Mouse (Mus musculus): Measurements from ENCODE around the gene Ccm2l. TPM values are rescaled to one million over a fixed set of nuclear protein-coding genes. Genes with fewer than 3 reads are reported as not detected.

Gene Ccm2l
- polyA plus RNA-seq, 1 experiment = not detected

DNA sequence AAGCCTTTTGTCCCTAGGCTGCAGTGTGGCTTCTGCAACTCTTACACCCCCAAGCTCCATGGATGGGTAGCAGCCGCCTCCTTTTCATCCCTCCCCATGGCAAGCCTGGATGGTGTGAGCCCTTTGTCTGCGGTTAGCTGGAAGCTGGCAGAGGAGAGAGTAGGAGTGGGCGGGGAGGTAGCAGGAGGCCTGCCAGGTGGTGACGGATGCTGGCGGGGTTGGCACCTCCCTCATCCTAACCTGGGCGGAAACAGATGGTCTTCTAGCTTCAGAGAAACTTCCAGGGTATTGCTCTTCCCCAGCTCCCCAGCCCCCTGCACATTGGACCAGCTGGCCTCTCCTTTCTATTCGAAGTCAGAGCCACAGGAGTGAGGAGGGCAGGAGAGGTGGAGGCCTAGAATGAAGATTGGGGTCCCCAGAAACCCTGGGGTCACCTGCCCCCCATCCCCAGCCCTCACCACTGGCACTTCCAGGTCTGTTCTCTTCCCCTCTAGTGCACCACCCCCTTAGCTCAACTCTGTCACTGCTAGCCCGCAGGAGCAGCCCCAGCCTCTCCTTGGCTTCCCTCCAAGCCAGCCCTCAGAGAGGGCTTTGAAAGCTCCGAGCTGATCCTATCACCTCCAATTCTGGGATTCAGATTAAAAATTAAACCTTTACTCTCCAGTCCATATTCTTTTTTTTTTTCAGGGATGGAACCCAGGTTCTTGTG lies 16.3 kb upstream of the Ccm2l start:
- Histone ChIP-seq H3K27ac (ENCODE audit: insufficient read depth, low read depth, low read length) (no peak overlapping the region), H3K4me1 (ENCODE audit: control insufficient read depth, insufficient read depth, low read length) (peaks cover 14% of the 10 kb centered on the region), H3K4me3 (ENCODE audit: insufficient read depth, low read depth, low read length) (no peak overlapping the region)
- TF ChIP-seq CTCF (IDR thresholded peaks at IDR 0.05; ENCODE audit: insufficient read depth, low read depth, low read length) (no peak), POLR2A (IDR thresholded peaks at IDR 0.05; ENCODE audit: insufficient read depth, low read depth, low read length) (no peak)
- WGBS = 41% methylated on average over 9 of the region's 9 CpGs

DNA sequence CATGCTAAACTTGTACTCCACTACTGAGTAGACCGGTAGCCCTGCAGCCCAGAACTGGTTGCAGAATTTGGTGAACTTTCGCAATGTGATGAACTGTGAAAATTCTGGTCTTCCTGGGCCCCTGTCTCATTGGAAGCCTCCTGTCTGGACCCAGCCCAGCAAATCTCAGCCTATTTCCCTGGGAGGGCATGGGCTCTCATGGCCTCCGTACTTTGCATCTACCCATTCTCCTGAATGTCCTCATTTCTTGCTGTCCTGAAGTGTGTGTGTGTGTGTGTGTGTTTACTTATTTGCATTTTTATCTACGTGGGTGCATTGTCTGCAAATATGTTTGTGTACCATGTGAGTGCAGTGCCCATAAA lies 15.8 kb upstream of the Ccm2l start:
- Histone ChIP-seq H3K4me3 (ENCODE audit: insufficient read depth, low read depth, low read length) (no peak overlapping the region), H3K4me1 (ENCODE audit: control insufficient read depth, insufficient read depth, low read length) (peaks cover 14% of the 10 kb centered on the region), H3K27ac (ENCODE audit: insufficient read depth, low read depth, low read length) (no peak overlapping the region)
- no peak for TF ChIP-seq CTCF (IDR thresholded peaks at IDR 0.05; ENCODE audit: insufficient read depth, low read depth, low read length)
- TF ChIP-seq POLR2A (IDR thresholded peaks at IDR 0.05; ENCODE audit: insufficient read depth, low read depth, low read length) = no peak
- WGBS = 86% methylated on average over 4 of the region's 4 CpGs

DNA sequence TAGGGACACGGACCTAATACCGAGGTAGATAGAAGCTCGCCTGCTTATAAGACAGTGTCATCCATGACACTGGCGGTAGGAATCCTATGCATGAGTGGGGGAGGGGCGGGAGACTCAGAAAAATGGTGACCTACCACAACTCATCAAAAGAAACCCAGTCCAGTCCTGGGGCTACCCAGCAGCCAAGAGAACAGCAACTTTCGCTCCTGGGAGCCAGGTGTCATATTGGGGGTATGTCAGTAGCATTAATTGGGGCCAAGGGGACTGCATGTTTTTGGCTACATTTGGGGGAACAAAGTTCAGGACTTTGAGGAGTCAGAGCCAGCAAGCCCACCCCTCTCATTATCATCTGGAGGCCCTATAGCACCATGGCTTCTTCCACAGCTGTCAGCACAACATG lies 14.7 kb upstream of the Ccm2l start:
- H3K4me3 ChIP-seq (ENCODE audit: insufficient read depth, low read depth, low read length) = no peak overlapping the region
- no peak overlapping the region for H3K27ac ChIP-seq (ENCODE audit: insufficient read depth, low read depth, low read length)
- peaks cover 11% of the 10 kb centered on the region for H3K4me1 ChIP-seq (ENCODE audit: control insufficient read depth, insufficient read depth, low read length)
- WGBS = 89% methylated on average over 6 of the region's 6 CpGs
- TF ChIP-seq POLR2A (IDR thresholded peaks at IDR 0.05; ENCODE audit: insufficient read depth, low read depth, low read length) = no peak
- TF ChIP-seq CTCF (IDR thresholded peaks at IDR 0.05; ENCODE audit: insufficient read depth, low read depth, low read length) = no peak

DNA sequence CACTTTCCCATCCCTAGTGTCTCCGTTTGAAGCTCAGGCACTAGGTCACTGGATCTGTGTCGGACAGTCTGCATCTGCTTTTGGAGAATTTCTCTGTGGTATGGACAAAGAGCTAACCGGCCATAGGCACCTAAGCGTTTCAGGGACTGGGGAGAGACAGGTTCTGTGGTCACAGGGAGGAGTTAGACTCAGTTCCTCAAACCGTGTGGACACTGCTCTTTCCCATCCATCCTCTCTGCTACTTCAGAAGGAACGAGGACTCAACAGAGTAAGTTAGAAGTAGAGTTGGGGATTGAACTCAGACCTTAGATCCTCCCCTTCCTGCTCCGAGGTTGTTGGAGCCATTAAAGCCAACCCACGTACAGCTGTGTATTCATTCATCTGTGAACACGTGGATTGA lies 14.2 kb upstream of the Ccm2l start:
- 87% methylated on average over 9 of the region's 9 CpGs for WGBS
- H3K27ac ChIP-seq (ENCODE audit: insufficient read depth, low read depth, low read length) = no peak overlapping the region
- H3K4me3 ChIP-seq (ENCODE audit: insufficient read depth, low read depth, low read length) = no peak overlapping the region
- TF ChIP-seq CTCF (IDR thresholded peaks at IDR 0.05; ENCODE audit: insufficient read depth, low read depth, low read length) (no peak), POLR2A (IDR thresholded peaks at IDR 0.05; ENCODE audit: insufficient read depth, low read depth, low read length) (no peak)
- H3K4me1 ChIP-seq (ENCODE audit: control insufficient read depth, insufficient read depth, low read length) = peaks cover 11% of the 10 kb centered on the region

GRCm38 (mm10) chr2:153052700-153053351 lies 12.9 kb upstream of the Ccm2l start:
- Histone ChIP-seq H3K4me1 (ENCODE audit: control insufficient read depth, insufficient read depth, low read length) (peaks cover 11% of the 10 kb centered on the region), H3K27ac (ENCODE audit: insufficient read depth, low read depth, low read length) (no peak overlapping the region)

GRCm38 (mm10) chr2:153053896-153054295 lies 11.9 kb upstream of the Ccm2l start:
- H3K4me1 ChIP-seq (ENCODE audit: control insufficient read depth, insufficient read depth, low read length) = peaks cover 11% of the 10 kb centered on the region
- TF ChIP-seq POLR2A (IDR thresholded peaks at IDR 0.05; ENCODE audit: insufficient read depth, low read depth, low read length) (no peak), CTCF (IDR thresholded peaks at IDR 0.05; ENCODE audit: insufficient read depth, low read depth, low read length) (no peak)
- H3K4me3 ChIP-seq (ENCODE audit: insufficient read depth, low read depth, low read length) = no peak overlapping the region
- WGBS = 92% methylated on average over 8 of the region's 8 CpGs
- H3K27ac ChIP-seq (ENCODE audit: insufficient read depth, low read depth, low read length) = no peak overlapping the region

More at GRCm38 (mm10) chr2:153052700-153053351, 12.9 kb upstream of the Ccm2l start:
- H3K4me3 ChIP-seq (ENCODE audit: insufficient read depth, low read depth, low read length) = no peak overlapping the region
- 27% methylated on average over 30 of the region's 30 CpGs for WGBS
- no peak for TF ChIP-seq CTCF (IDR thresholded peaks at IDR 0.05; ENCODE audit: insufficient read depth, low read depth, low read length)
- no peak for TF ChIP-seq POLR2A (IDR thresholded peaks at IDR 0.05; ENCODE audit: insufficient read depth, low read depth, low read length)

GRCm38 (mm10) chr2:153055270-153055920 lies 10.4 kb upstream of the Ccm2l start:
- no peak for TF ChIP-seq POLR2A (IDR thresholded peaks at IDR 0.05; ENCODE audit: insufficient read depth, low read depth, low read length)
- no peak for TF ChIP-seq CTCF (IDR thresholded peaks at IDR 0.05; ENCODE audit: insufficient read depth, low read depth, low read length)
- WGBS = 68% methylated on average over 6 of the region's 6 CpGs
- Histone ChIP-seq H3K4me1 (ENCODE audit: control insufficient read depth, insufficient read depth, low read length) (peaks cover 3% of the 10 kb centered on the region; the same call in 1 of the 2 replicates), H3K27ac (ENCODE audit: insufficient read depth, low read depth, low read length) (no peak overlapping the region), H3K4me3 (ENCODE audit: insufficient read depth, low read depth, low read length) (no peak overlapping the region)

- H3K4me3 ChIP-seq (ENCODE audit: insufficient read depth, low read depth, low read length) = no peak overlapping the region
- WGBS = 71% methylated on average over 4 of the region's 4 CpGs
- no peaks in the 10 kb centered on the region for H3K4me1 ChIP-seq (ENCODE audit: control insufficient read depth, insufficient read depth, low read length)
- TF ChIP-seq POLR2A (IDR thresholded peaks at IDR 0.05; ENCODE audit: insufficient read depth, low read depth, low read length) (no peak), CTCF (IDR thresholded peaks at IDR 0.05; ENCODE audit: insufficient read depth, low read depth, low read length) (no peak)
- H3K27ac ChIP-seq (ENCODE audit: insufficient read depth, low read depth, low read length) = no peak overlapping the region
Observed at GRCm38 (mm10) chr2:153058365-153058764, 7.4 kb upstream of the Ccm2l start.

- no peak overlapping the region for H3K4me3 ChIP-seq (ENCODE audit: insufficient read depth, low read depth, low read length)
- no peaks in the 10 kb centered on the region for H3K4me1 ChIP-seq (ENCODE audit: control insufficient read depth, insufficient read depth, low read length)
- H3K27ac ChIP-seq (ENCODE audit: insufficient read depth, low read depth, low read length) = no peak overlapping the region
- TF ChIP-seq POLR2A (IDR thresholded peaks at IDR 0.05; ENCODE audit: insufficient read depth, low read depth, low read length) (no peak), CTCF (IDR thresholded peaks at IDR 0.05; ENCODE audit: insufficient read depth, low read depth, low read length) (no peak)
- 90% methylated on average over 7 of the region's 7 CpGs for WGBS
Observed at GRCm38 (mm10) chr2:153060216-153060615, 5.5 kb upstream of the Ccm2l start.

Data from olfactory bulb, adult 2 months (tissue).